Mouse (Mus musculus): ENCODE measurements around the gene Pla1a. TPM values are rescaled to one million over a fixed set of nuclear protein-coding genes. Genes with fewer than 3 reads are reported as not detected.
A peak's percentile ranks its signal among the peaks of the same experiment; 100 is the strongest.

Pla1a gene
- total RNA-seq, 4 experiments from 2014 or later = 2.5 to 4.7 (median 3.6) TPM

DNA sequence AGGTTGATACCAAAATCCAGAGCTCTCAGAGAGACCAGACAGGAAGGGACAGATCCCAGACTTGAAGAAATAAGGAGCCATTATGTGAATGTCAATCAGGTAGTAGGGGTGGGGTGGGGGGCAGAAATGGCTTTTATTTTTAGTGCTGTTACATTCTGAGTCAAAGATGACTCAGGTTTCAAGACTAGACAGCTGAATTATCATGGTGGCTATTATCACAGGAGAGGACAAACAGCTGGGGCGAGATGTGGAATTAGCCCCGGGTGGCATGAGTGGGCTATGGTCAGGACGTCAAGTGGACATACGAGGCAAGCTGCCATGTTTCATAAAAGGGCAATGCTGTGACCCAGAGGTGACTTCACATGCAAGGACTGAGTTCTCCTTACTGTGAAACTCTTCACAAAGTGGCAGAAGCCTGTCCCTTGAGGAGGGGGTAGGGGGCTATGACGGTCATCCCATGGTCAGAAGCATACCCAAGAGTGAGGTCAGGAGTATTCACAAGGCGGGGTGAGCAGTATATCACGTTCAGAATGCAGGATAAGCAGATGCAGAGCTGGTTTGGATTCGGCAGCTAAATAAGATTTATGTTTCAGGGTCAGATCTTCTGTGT is 43.6 kb downstream of the Pla1a start:
- no peak for DNase-seq (ENCODE audit: low spot score in 2 of 2)

GRCm38 (mm10) chr16:38388757-38389156 is 44.2 kb downstream of the Pla1a start:
- DNase-seq (ENCODE audit: low spot score in 2 of 2) = no peak

- DNase-seq (ENCODE audit: low spot score in 2 of 2) = no peak
Measured at GRCm38 (mm10) chr16:38387389-38387788, 45.6 kb downstream of the Pla1a start.

- DNase-seq (ENCODE audit: low spot score in 2 of 2) = no peak
Measured at GRCm38 (mm10) chr16:38385700-38386099, 47.2 kb downstream of the Pla1a start.

- DNase-seq (ENCODE audit: low spot score in 2 of 2) = no peak
Measured at GRCm38 (mm10) chr16:38385184-38385634, 47.7 kb downstream of the Pla1a start.

DNA sequence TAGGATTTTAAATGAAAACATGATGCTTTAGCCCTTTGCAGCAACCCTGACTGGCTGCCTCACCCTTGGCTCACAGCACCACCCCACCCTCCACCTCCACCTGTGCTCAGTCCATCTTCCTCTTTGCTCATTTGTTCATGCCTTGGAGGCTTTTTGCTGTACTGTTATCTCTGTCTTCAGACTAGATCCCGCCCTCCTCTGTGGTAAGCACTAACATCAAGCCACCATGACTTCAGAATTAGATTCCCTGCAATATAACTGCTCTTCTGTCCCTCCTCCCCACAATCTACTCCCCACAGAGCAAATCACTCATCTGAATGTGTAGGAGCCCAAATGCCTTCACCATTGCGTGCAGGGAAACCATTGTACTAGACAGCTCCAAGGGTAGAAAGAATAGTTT is 49.3 kb downstream of the Pla1a start:
- DNase-seq (ENCODE audit: low spot score in 2 of 2) = no peak

DNA sequence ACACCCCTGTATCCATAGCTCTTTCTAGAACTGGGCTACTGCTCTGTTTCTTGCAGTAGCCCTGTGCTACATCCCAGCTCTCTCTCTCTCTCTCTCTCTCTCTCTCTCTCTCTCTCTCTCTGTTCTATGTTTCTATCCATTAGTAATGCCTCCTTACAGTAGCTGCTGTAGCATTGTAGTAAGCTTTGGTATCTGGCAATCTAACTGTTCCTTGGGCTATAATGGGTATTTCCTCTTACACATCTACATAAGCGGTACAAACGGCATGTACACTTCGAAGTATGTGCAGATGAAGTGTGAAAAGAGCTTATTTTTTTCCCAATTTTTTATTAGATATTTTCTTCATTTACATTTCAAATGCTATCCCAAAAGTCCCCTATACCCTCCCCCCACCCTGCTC is 53.0 kb downstream of the Pla1a start:
- DNase-seq (ENCODE audit: low spot score in 2 of 2) = no peak

DNA sequence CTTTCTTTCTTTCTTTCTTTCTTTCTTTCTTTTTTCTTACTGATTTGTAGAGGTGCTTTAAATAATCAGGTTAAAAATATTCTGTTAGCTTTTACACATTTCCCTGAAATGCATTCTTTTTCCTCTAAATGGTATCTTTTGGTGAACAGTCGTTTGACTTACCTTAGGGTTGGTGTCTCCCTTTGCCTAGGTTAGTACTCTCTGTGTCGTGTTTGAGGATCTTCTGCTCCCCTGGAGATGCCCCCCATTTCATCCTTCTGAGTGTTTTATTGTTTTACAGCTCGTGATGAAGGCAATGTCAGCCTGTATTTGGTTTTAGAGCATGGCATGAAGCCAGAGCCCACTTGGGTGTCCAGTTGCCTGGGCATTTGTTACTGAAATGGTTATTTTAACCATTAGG is 53.5 kb downstream of the Pla1a start:
- DNase-seq (ENCODE audit: low spot score in 2 of 2) = no peak

- no peak for DNase-seq (ENCODE audit: low spot score in 2 of 2)
Measured at GRCm38 (mm10) chr16:38379088-38379487, 53.9 kb downstream of the Pla1a start.

- no peak for DNase-seq (ENCODE audit: low spot score in 2 of 2)
Measured at GRCm38 (mm10) chr16:38378591-38378990, 54.4 kb downstream of the Pla1a start.

GRCm38 (mm10) chr16:38377546-38377945 is 55.4 kb downstream of the Pla1a start:
- DNase-seq (ENCODE audit: low spot score in 2 of 2) = peak in 1 of 2 experiments; percentile 44

- no peak for DNase-seq (ENCODE audit: low spot score in 2 of 2)
Measured at GRCm38 (mm10) chr16:38376841-38377249, 56.1 kb downstream of the Pla1a start.

DNA sequence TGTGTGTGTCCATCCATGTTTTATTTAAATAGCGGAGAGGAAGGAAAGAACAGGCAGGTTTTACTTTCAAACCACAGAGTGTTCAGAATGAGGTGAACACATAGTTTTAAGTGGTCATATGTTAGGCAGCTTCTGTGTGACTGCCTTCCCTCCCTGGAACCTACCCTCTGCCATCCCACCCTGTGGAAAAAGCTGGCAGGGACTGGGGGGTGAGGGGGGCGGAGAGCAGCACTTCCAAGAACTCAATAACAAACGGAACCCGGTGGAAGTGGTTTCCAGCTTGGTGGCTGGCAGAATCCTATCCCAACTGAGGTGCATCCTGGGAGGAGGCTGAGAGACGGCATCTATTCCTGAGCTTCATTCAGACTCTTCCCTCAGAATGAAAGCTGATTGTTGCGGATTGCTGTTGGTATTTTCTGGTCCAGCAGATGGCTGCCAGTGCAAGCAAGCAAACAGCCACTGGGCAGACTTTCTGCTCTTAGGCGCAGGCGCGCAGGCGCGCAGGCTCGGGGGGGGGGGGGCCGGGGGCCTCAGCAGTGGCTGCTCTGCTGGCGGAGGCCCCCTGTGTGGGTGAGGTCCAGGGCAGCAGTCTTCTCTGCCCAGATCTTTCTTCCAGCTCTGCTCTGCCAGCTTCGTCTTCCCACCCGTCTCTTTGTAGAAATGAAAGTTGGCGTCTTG is 56.6 kb downstream of the Pla1a start:
- DNase-seq (ENCODE audit: low spot score in 2 of 2) = no peak

- no peak for DNase-seq (ENCODE audit: low spot score in 2 of 2)
Measured at GRCm38 (mm10) chr16:38375182-38375581, 57.8 kb downstream of the Pla1a start.

DNA sequence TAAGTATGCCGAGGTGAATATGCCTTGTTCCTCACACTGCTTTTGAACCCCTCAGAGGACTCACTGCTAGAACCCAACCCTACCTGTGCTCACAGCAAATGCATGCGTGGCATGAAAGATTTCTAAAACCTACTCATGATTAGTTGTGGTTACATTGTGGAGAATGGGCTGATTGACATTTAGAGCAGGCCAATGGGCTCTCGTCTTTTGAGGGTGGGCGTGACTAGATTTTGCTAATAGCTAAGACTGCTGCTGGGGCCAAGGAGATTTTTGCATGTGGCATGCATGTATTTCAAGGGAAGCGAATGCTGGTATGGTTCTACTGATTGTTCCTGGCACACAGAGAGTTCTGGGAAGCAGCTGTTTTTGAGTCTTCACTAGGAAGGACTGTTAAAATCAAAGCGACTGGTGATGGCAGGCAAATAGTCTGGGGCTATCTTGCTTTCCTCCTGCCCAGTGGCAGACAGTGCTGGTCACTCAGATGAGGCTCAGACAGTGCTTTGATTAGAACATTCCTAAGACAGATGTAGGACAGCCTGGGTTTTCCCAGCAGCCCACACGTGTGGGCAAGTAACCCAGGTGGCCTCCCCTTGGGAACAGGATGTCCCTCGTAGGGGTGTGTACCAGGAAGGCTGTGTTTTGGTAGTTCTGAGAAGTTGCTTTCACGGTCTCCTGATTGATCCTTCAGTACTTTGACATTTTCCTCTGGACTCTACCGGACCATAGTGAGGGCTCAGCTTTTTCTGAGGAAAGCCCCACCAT is 58.4 kb downstream of the Pla1a start:
- DNase-seq (ENCODE audit: low spot score in 2 of 2) = no peak

DNA sequence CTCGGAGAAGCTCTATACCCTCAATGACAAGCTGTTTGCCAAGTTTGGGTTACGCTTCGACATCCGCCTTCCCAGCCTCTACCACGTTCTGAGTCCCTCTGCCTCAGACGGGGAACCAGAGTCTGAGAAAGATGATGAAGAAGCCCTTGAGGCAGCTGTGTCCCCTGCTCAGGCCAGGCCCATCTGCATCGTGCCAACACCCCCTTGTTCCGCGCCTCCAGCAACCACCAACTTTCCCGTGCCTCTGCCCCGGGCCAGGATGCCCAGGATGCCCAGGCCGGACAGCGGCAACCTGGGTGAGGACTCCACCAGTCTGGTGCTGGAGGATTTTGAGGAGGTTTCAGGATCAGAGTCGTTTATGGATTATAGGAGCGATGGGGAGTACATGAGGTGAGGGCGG is 59.0 kb downstream of the Pla1a start:
- DNase-seq (ENCODE audit: low spot score in 2 of 2) = no peak

GRCm38 (mm10) chr16:38373439-38373838 is 59.5 kb downstream of the Pla1a start:
- no peak for DNase-seq (ENCODE audit: low spot score in 2 of 2)

DNA sequence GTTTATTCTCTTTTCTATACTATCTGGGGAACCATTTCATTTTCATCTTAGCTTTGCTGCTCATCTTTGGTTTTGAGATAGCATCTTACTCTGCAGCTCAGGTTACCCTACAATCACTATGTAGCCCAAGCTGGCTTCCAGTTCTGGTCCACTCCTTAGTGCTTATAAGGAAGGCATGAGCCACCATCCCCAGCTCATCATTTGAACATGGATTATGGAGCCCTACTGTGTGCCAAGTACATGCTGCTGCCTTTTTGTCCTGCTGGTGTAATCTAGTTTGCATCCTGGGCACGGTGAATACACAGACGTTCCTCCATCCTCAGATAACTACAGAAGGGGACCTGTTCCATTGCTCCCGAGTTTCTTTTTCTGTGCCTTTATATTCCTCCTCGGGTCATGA is 60.1 kb downstream of the Pla1a start:
- DNase-seq (ENCODE audit: low spot score in 2 of 2) = no peak

DNA sequence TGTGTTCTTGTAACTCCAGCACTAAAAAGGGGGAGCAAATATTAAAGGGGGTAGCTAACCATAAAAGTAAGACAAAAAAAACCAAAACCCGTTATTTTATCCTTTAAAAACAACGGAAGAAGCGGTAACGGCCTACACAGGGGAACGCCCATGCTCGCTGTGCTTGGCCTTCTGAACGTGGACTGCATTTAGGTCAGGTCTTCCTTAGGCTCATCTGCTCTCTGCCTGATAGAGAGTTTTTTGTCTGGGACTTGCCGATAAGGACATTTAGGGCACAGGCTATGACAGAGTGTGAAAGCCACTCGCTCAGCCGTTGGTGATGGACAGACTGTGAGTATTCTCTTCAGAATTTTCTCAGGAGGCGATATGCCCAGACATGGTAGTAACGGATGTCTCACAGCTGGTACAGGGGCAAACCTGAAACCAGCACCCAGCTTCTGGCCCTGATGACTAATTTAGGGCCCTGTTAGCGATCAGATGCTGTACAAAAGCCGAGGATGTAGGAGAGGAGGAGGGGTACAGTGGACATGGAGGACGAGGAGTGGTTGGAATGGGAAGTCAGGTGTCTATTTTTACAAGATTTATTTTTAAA is 61.1 kb downstream of the Pla1a start:
- DNase-seq (ENCODE audit: low spot score in 2 of 2) = no peak

DNA sequence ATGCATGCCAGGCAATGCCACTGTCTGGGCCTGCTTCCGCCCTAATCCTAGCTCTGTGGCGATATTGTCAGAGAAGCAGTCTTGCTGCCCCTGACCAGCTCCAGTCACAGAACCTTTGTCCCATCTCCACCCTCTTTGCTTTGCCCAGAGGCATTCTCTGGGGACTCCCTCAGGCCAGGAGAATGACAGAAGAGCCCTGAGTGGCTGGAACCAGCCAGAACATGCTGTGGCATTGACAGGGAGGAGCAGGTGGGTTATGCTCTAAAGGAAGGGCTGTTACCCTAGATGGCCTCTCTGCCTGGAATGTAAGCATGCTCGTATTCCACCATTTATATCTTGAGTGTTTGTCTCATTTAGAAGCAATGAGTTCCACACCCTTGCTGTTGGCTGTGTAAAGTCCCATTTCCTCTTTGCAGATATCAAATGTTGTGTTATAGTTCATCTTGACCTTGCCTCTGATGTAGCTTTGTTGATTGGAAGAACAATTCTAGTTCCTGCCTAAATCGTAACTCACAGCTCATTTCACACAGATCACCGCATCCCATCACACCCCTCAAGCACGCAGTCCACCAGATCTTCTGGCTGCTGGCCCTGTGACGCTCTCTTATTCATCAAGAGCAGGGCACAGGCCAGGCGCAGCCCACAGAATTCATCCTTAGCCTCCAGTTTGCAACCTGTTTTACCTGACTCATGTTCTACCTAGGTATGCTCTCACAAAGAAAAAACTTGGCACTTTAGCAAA is 62.1 kb downstream of the Pla1a start:
- DNase-seq (ENCODE audit: low spot score in 2 of 2) = peak; percentile 54 to 76

DNA sequence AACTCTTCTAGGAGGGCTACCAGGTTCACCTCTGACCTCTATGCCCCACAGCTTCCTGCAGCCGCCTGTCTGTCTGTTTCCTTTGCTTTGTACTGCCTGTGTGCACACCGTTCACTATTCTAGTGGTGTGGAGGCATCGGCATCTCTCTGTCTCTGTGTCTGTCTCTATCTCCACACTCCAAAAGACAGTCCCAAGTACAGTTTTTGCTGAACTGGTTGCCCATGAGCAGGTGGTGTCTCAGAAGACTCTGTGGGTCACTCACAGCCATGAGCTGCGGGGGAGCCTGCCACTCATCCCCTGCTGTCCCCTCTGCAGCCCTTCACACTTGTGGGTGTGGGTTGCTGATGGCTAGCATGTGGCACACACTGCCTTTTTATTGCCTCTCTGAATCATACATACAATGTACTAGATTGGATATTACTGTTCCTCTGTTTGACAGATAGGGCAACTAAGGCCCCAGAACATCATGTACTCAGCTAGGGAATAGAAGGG is 62.9 kb downstream of the Pla1a start:
- no peak for DNase-seq (ENCODE audit: low spot score in 2 of 2)

Data from gastrocnemius, adult 8-10 months (tissue).